Mouse (Mus musculus): ENCODE results near the gene Meis1. TPM values are rescaled to one million over a fixed set of nuclear protein-coding genes. Genes with fewer than 3 reads are reported as not detected.

Gene Meis1
- under 1 TPM in 1 of 2 experiments, not detected in 1; 0.66 TPM for polyA plus RNA-seq (2017; shearing (Covaris generic))

DNA sequence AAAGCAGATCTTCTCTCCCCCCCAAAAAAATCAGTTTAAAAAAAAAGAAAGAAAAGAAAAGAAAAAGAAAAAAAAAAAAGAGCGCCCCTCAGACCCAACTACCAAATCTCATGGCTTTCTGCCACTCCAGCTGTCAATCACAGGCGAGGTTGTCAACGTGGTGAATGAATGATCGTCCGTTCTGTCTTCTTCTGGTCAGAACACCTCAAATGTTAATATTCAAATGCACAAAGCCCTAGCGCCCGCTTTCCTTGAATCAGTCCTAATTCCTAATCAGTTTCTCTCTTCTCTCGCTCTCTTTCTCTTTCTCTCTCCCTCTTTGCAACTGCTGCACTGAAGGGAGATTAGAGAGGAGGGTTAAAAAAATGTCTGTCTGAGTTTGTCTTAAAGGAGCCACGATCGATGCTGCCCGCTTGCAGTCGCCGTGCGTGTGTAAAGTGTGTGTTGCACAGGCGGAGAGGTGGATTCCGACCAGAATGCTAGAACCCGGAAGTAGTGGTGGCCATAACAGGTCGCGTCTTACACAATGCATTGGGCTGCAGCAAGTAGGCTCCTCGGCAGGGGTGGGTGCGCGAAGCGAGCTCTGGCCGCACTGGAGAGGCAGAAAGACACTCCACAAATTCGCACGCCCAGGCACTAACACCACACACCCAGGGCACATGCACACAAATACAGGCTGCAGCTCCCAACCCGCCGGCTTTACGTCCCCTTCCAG, at the start of gene Meis1:
TSS of gene Meis1 (minus strand) at position 497 of the 715 bp plus-strand sequence.
- peak; percentile 76 for ATAC-seq

DNA sequence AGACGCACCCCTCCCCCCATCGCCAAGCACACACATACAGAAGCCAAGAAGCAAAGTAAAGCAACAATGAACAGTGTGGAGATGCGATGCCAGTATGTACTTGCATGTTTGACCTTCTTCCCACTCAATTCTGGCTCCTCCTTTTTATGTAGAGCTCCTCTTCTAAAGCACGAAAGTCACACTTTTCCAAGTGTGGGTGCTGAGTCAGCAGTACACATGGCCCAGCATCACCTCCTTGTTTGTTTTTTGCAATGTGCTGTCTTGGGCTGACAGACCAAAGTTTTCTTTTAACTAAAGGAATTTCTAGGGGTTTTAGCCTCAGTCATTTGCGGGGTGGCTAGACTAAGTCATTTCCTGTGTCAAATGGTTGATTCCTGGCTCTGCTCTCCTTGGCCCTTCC, 48.5 kb upstream of the Meis1 start:
- no peak for ATAC-seq

- no peak for ATAC-seq
Observed at GRCm38 (mm10) chr11:19049276-19049675, 30.5 kb upstream of the Meis1 start.

DNA sequence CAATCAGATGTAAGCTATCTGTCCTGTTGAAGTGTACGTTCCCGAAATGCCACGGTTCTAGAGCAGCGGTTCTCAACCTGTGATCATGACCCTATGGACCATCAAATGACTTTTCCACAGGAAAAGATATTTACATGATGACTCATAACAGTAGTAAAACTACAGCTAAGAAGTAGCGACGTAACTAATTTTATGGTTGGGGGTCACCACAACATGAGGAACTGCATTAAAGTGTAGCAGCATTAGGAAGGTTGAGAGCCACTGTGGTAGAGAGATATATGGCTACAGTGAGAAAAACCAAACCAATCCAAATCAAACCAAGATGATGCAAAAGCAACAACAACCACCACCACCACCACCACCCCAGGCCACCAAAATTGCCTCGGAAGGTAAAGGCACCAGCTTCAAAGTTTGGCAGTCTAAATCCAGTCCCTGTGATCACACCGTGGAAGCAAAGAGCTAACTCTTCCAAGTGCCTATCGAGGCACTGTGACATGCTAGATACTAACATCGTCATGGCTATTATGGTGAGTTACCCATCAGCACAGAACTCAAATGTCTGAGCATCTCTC, 17.9 kb upstream of the Meis1 start:
- ATAC-seq = no peak

- ATAC-seq = no peak
Observed at GRCm38 (mm10) chr11:19026581-19027561, 8.1 kb upstream of the Meis1 start.

DNA sequence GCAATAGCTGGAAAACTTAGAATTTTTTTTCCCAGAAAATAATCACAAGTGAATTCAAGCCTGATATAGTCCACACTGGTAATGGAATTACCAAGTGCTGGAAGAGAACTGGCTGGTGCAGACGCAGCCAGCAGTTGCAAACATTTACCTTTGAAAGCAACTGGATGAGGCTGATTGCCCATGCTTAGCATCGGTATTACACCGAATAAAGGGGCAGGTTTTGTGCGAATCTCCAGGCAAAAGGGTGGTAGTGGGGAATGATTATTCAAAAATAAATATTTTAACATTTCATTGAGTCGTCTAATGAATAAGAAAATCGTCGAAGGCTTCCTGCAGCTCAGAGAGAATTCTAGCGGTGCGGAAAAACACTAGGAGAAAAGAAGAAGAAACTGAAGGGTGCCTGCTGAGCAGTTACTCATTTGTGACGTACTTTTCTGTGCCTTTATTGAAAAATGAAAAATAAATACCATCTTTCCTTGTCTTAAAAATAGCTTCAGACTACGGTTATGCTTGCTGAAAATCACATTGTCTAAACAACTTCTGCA, 7.3 kb upstream of the Meis1 start:
- ATAC-seq = no peak

GRCm38 (mm10) chr11:19024496-19025265, 5.9 kb upstream of the Meis1 start:
- ATAC-seq = no peak

DNA sequence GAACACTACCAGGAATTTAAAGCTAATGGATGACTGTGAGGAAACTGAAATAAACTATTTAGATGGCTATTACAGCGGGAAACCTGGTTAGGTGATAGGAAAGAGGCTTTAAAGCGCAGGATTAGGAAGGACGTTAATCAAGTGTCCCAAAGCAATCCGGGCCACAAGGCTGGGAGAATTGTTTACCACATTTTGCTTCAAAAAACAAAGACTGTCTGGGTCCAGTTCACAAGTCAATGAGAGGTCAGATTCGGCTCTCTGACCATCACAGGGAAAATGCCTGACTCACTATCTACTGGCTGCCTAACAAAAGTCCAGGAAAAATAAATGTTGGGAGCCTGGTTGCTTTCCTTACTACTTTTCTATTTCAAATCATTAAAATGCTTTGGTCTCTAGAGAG, 4.6 kb upstream of the Meis1 start:
- no peak for ATAC-seq

GRCm38 (mm10) chr11:19022576-19022975, 3.8 kb upstream of the Meis1 start:
- no peak for ATAC-seq

- ATAC-seq = no peak
Observed at GRCm38 (mm10) chr11:19020951-19021710, 2.3 kb upstream of the Meis1 start.

DNA sequence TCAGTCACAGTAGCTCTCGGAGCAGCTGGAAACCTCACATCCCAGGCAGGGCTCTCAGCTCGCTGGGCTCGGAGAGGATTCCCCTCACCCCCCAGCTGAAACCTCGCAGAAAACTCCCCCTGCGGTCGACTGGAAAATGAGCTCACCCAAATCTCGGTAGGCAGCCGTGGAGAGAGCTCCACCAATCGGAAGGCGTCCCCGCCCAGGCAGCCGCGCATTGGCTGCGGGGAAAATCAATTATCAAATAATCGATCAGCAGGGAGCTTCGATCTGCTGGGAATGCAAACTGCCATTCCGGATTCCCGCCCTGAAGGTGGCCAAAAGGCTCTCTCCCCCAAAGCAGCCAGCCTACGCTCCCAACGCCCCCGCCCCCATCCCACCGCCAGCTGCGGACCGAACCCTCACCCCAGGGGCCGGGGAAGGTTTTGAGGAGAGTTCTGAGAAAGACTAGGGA, 1.6 kb upstream of the Meis1 start:
- no peak for ATAC-seq

DNA sequence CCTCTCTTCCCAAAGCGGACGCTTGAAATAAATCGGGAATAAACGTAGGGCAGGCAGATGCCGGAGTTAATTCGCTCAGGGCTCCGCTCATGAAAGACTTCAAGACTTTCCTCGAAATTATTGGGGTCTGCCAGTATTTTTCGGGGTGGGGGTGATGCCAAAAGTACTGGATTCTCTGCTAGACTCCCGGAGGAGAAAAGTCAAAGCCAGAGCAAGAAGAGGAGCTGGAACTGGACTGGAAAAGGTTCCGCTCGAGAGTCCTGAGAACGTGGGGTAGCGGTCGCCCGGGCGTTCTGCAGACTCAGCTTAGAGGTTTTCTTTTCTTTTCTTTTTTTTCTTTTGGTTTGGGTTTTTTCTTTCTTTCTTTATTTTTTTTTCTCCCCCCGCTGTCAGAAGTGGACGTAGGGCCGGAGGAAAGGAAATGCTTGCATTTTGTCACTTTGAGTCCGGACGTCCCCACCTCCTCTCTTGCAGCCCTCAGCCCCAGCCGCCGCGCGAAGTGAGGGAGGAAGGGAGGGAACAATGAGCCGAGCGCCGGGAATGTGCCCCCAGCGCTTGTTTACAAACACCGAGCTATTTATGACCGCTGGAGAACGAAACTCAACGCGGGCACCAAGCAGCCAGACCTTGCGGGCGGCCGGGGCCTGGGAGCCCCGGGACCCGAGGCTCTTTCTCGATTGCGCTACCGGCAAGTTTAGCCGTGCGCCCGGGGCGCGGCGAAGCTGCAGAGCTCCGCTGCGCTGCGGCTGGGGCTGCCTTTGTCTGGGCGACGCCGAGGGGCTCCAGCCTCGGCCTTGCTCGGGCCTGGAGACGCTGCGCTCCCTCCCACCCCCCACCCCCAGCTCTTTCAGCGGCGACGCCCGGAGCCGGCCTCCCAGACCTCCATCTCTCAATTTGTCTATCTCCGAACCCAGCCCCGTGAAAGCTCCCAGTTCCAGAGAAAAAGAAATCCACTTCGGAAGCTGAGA, 703 bp upstream of the Meis1 start:
- no peak for ATAC-seq

GRCm38 (mm10) chr11:19017719-19018413, 919 bp downstream of the Meis1 start:
- ATAC-seq = no peak

GRCm38 (mm10) chr11:19017262-19017661, 1.5 kb downstream of the Meis1 start:
- no peak for ATAC-seq

- ATAC-seq = no peak
Observed at GRCm38 (mm10) chr11:19016481-19017220, 2.1 kb downstream of the Meis1 start.

DNA sequence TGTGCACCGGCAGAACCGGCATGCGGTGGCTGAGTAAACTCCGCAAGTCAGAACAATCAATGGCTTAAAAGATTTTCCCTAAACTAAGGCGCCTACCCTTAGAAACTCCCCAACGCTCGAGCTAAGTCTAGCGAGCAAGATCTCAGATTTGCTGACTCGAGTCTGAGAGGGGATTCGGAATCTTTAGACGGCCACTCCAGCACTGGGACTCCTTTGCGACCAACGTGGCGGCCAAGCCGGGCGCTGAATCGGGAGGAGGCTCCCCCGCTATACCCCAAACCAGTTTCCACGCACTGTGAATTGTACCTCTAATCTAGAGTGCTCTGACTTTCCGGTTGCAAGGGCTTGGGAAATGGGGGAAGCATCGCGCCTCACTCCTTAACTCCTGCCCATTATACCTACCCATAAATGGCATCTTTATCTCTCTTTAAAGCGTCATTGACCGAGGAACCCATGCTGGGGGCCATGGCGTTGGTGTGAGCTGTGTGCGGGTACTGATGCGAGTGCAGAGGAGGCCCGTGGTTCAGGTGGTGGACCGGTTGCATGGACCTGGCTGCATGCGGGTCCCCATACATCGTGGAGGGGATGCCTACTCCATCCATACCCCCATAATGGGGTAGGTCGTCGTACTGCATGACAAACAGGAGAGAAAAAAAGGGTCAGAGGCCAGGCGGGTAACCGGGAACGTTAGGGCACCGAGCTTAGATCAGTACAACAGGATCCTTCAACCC, 2.9 kb downstream of the Meis1 start:
- no peak for ATAC-seq

GRCm38 (mm10) chr11:19015381-19015730, 3.4 kb downstream of the Meis1 start:
- ATAC-seq = no peak
